Mouse (Mus musculus): ENCODE data around the gene Gm11937.

The Gm11937 gene

DNA sequence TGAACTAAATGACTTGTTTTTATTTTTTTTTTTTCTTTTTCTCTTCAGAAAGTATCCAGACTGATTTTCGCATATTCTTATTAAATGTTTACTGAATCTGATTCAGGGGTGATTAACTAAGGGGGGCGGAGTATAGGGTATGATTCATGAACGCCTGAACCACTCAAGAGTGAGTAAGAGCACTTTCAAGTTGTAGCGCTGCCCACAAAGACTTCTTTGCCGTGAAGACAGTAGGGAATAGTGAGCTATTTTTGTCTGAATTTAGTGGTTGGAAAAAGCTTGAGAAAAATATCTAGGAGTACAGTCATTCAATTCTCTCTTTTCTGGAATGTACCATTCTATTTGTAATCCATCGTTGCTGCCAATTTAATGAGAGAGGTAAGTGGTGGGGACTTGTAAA lies 28.4 kb downstream of the Gm11937 start:
- peak; percentile 58 for DNase-seq (ENCODE audit: low read depth, low spot score)

DNA sequence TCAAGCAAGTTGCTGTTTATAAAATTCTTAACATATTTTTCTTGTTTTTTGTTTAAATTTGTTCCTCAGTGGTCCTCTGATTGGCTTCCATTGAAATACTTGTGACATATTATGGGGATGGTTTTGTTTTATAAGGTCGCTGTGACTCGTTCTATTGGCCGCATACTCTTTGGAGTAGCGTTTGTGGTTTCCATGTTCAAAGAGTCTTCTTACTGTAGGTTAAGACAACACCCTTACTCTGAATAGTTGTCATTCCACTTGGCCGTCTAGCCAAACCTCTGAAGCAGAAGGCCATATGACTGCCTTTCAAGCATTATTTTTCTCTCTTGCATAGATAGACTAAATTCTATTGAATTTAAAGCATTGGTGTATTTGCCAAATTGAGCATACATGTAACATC lies 28.9 kb downstream of the Gm11937 start:
- DNase-seq (ENCODE audit: low read depth, low spot score) = no peak

DNA sequence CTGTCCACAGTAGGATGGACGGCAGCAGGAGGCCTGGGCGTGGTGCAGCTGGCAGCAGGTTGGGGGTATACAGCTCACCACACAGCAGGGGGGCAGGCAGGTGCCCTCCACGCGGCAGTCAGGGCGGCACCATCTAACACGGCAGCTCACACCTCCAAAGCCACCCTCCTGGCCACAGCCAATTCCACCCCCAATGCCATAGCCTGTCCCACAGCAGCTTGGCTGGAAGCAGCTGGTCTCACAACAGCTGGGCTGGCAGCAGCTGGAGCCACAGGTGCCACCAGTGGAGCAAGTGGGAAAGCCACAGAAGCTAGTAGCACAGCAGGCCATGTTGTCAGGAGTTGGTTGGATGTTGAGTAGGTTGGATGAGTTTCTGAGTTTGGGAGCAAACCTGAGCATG lies 29.4 kb downstream of the Gm11937 start, which contains the start of gene Krtap1-5:
Gene Krtap1-5 (minus strand): TSS at position 381 of the 400 bp plus-strand sequence.
- DNase-seq (ENCODE audit: low read depth, low spot score) = no peak

DNA sequence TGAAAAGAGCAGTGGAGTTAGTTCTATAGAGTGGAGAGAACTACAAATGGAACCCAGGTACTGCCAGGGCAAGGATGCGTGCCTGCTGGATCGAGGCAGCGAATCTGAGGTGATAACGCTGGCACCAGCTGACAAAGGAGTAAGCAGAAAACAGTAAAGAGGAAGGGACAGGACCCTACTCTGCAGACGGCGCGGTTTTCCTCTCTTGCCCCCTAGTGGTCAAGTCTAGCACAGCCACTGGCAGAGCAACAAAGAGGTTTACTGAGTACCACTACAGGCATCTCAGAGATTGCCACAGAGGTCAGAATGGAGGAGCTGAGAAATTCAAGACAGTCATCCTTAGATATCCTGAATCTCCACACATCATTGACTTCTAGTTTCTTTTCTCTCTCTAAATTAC lies 35.9 kb downstream of the Gm11937 start:
- DNase-seq (ENCODE audit: low read depth, low spot score) = no peak

DNA sequence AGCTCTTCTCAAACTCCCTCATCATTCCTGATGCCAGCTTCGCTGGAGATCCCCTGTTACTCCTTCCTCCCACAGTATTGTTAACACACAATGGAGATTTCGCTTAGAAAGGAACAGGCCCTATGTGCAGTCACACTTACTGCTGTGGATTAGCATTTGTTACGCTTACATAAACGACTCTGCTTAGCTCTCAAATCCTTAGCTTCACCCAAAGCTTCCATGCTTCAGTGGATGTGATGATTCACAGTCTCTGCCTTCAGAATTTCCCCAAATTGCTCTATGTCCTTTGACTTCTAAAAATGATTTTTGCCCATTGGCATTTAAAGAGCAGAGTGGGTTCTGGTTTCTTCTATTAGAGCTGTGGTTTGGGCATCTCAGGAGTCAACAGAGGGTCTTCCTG lies 36.8 kb downstream of the Gm11937 start:
- peak; percentile 46 for DNase-seq (ENCODE audit: low read depth, low spot score)

DNA sequence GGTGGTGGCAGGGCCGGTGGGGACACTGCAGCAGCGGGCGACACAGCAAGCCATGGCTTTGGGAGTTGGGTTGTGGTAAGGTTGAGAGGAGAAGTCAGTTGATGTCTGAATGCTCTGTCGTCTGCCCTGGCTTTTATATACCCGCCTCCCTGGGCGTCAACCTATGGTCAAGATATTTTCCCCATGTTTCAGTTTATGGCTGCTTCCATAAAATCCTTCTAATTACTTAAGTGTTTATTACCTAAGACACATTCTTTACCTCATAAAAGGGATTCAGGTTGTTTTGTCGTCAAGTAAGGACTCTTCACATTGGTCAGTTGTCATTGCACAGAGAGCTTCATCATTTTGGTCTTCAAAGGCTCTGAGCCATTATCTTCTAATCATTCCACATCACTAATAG lies 43.5 kb downstream of the Gm11937 start, which contains the start of gene Krtap3-1:
Gene Krtap3-1 (minus strand): TSS at position 101 of the 400 bp plus-strand sequence.
- no peak for DNase-seq (ENCODE audit: low read depth, low spot score)

DNA sequence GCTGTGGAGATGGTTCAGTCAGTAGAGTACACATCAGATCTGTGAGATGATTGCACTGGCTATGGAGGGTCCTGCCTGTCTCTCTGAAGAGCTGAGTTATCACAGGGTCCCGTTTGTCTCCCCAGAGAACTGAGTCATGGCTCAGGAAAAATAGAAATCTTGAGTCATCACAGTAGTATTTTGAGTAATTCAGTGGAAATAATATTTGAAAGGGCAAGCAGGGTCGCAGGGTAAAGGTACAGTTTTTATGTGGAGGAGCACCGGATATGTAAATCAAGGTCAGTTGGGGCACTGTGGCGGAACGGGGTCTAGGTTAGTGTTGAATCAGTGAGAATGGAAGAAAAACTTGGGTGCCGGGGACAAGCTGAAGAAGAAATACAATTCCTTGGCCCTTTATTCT lies 47.4 kb downstream of the Gm11937 start:
- no peak for DNase-seq (ENCODE audit: low read depth, low spot score)
